Mouse (Mus musculus): ENCODE measurements around the gene Rgs6. TPM values are rescaled to one million over a fixed set of nuclear protein-coding genes. Genes with fewer than 3 reads are reported as not detected.

Rgs6 gene
- polyA plus RNA-seq, 1 experiment from 2014 or later: 1.2 TPM

DNA sequence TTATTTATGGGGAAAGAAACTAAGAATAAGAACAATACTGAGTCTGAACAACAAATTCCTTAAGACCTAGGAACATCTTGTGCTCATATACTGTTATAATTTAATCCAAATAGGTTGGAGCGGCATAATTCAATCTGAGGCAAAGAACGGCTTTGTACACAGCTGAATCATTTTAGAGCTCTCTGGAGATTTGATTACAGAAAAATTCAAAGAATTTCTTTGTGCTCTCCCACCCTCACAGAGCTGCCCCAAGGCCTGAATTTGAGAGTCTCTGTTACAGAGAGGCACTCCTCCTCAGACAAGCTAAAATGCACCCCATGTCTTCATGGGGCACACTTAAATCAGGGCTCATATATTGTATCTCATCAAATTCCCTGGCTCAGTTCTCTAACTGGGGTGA lies 332.1 kb downstream of the Rgs6 start:
- ATAC-seq: no peak
- Histone ChIP-seq H3K9ac (ENCODE audit: low read depth, low read length) (no peak overlapping the region), H3K9me3 (ENCODE audit: control insufficient read depth) (no peaks in the 10 kb centered on the region), H3K4me2 (replicated peaks; ENCODE audit: low read depth) (no peak overlapping the region), H3K4me3 (ENCODE audit: low read depth, low read length) (no peak overlapping the region), H3K27ac (ENCODE audit: low read depth, low read length) (no peak overlapping the region), H3K4me1 (replicated peaks; ENCODE audit: control insufficient read depth, insufficient read depth, low read length) (no peaks in the 10 kb centered on the region), H3K27me3 (replicated peaks; ENCODE audit: control insufficient read depth, insufficient read depth, low read length) (no peaks in the 10 kb centered on the region), H3K36me3 (ENCODE audit: control insufficient read depth, insufficient read depth) (no peaks in the 10 kb centered on the region)
- 54% methylated on average over 2 of the region's 2 CpGs for WGBS
- TF ChIP-seq CTCF (IDR thresholded peaks at IDR 0.05; ENCODE audit: low read depth): no peak

DNA sequence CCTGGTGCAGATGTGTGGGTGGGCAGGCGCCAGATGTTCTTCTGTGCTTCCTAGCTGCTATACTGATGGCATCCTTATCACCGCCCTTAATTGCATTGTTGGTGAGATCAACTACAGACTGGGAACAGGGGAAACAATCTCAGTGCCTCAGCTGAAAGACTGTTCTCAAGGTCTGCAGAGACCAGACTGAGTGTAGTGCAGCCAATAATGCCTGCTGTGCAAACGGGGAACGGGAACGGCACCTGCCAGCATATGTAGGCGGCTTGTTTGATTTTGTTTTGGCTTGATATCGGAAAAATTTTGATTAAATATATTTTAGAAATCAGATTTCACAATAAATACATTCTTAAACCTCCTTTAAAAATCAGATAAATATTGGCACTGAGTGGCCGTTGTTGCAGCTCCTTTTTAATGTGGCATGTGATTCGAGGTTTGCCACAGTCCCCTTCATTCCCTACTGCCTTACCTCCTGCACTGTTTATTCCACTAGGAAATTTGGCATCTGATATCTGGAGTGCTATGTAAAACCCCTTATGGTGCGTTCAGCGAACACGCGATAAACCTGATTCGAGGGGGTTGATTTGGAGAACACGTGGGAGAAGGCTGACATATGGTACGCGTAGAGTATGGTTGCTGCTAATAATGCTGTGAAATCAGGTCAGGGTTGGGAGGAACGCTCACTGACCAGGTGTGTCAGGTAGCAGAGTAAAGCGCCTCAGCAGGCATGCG lies 333.4 kb downstream of the Rgs6 start:
- Histone ChIP-seq H3K4me3 (ENCODE audit: low read depth, low read length) (no peak overlapping the region), H3K4me1 (replicated peaks; ENCODE audit: control insufficient read depth, insufficient read depth, low read length) (no peaks in the 10 kb centered on the region), H3K27ac (ENCODE audit: low read depth, low read length) (no peak overlapping the region), H3K9ac (ENCODE audit: low read depth, low read length) (no peak overlapping the region), H3K4me2 (replicated peaks; ENCODE audit: low read depth) (no peak overlapping the region), H3K9me3 (ENCODE audit: control insufficient read depth) (no peaks in the 10 kb centered on the region), H3K36me3 (ENCODE audit: control insufficient read depth, insufficient read depth) (no peaks in the 10 kb centered on the region), H3K27me3 (replicated peaks; ENCODE audit: control insufficient read depth, insufficient read depth, low read length) (no peaks in the 10 kb centered on the region)
- no peak for ATAC-seq
- no peak for TF ChIP-seq CTCF (IDR thresholded peaks at IDR 0.05; ENCODE audit: low read depth)
- 92% methylated on average over 20 of the region's 20 CpGs for WGBS

DNA sequence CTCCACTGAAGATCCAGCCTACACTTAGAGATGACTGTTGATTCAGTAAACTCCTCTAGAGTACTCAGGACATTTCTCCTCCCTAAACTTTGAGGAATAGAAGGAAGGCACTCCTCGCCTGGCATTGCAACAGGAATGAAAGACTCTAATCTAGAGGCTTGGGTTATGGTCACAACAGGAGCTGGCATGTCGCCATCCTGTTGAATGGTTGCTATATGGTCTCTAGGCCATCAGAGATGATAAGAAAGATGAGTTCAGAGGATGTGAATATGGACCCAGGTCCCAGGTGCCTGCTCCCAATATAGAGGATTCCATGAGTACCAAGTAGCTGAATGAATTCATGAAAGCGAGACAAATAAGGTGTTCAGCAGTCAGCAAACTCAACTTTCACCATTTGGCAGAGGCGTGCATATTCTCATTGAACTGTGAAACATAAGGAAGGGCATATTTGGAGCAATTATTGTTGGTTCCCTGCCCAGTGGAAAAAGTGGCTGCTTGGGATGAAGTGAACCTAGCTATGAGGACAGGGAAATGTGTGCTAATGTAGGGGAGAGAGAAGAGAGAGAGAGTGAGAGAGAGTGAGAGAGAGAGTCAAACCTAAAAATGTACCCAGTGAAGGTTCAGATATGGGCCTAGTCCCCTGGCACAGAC lies 334.9 kb downstream of the Rgs6 start:
- no peak overlapping the region for H3K27ac ChIP-seq (ENCODE audit: low read depth, low read length)
- 91% methylated on average over 4 of the region's 4 CpGs for WGBS
- no peak overlapping the region for H3K9ac ChIP-seq (ENCODE audit: low read depth, low read length)
- H3K4me1 ChIP-seq (replicated peaks; ENCODE audit: control insufficient read depth, insufficient read depth, low read length): no peaks in the 10 kb centered on the region
- H3K36me3 ChIP-seq (ENCODE audit: control insufficient read depth, insufficient read depth): no peaks in the 10 kb centered on the region
- no peak for ATAC-seq
- H3K9me3 ChIP-seq (ENCODE audit: control insufficient read depth): no peaks in the 10 kb centered on the region
- H3K4me3 ChIP-seq (ENCODE audit: low read depth, low read length): no peak overlapping the region
- H3K27me3 ChIP-seq (replicated peaks; ENCODE audit: control insufficient read depth, insufficient read depth, low read length): no peaks in the 10 kb centered on the region
- no peak for TF ChIP-seq CTCF (IDR thresholded peaks at IDR 0.05; ENCODE audit: low read depth)
- no peak overlapping the region for H3K4me2 ChIP-seq (replicated peaks; ENCODE audit: low read depth)

DNA sequence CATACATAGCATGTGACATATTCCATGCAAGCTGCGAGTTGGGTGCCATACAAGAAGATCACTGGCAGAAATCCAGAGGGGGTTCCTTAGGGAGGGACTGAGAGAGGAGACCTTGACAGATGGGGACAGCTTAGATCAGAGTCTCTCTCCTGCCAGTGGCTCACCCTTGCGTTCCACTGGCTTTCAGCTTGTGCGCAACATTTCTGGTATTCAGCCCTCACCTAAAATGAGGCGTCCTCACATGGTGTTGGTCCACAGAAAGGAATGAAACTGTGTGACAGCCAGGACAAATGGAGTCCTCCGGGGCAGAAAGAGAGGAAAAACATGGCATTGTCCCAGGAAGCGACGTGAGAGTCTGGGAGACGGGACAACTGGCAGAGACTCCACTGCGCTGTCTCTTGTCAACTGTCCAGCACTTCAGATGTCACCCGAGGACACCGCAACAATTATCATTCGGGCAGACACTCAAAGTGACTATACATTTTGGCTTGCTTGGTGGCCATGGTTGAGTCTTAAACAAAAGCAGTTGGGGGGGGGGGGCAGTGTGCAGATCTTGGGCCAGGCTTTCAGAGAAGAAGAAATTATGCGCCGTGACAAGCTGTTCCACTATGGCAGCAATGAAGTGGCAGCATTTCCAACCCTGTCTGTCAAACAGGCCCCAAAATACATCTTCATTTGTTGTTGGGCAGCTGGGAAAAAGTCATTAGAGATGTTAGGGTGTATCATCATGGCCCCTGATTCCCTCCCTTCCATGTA lies 344.8 kb downstream of the Rgs6 start:
- H3K4me3 ChIP-seq (ENCODE audit: low read depth, low read length): no peak overlapping the region
- H3K27ac ChIP-seq (ENCODE audit: low read depth, low read length): no peak overlapping the region
- TF ChIP-seq CTCF (IDR thresholded peaks at IDR 0.05; ENCODE audit: low read depth): no peak
- H3K27me3 ChIP-seq (replicated peaks; ENCODE audit: control insufficient read depth, insufficient read depth, low read length): no peaks in the 10 kb centered on the region
- H3K4me1 ChIP-seq (replicated peaks; ENCODE audit: control insufficient read depth, insufficient read depth, low read length): peaks cover 3% of the 10 kb centered on the region; the same call in 1 of the 2 replicates
- H3K9ac ChIP-seq (ENCODE audit: low read depth, low read length): no peak overlapping the region
- no peak overlapping the region; the same call in 1 of the 2 replicates for H3K4me2 ChIP-seq (replicated peaks; ENCODE audit: low read depth)
- no peaks in the 10 kb centered on the region for H3K36me3 ChIP-seq (ENCODE audit: control insufficient read depth, insufficient read depth)
- no peaks in the 10 kb centered on the region for H3K9me3 ChIP-seq (ENCODE audit: control insufficient read depth)
- 64% methylated on average over 14 of the region's 14 CpGs for WGBS
- ATAC-seq: no peak

DNA sequence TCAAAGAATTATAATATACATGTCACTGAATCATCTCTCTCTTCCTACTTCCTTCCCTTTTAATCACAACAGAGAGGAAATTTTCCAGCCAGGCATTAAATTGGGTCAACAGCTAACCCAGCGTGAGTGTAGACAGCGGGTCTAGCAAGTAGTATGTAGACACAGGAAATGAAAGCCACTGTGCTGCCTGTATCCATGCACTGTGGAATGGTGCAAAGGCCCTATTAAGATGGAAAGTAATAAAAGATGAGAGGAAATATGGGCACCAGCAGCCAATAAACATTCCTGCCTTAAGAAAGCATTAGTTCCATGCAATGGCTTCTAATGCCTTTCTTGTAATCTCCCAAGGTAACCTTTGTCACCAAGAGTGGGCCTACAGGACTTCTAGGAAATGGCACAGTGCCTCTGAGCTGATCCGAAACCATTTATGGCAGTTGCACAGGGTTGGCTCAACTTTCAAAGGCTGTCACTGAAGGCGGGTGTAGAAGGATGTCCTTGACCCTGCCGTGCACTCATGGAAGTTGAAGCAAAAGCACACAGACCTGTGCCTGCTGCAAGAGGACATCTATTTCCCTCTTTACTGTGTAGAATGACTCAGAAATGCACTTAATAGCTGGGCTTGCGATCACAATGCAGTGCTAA lies 347.1 kb downstream of the Rgs6 start:
- peak; percentile 91 for ATAC-seq
- TF ChIP-seq CTCF (IDR thresholded peaks at IDR 0.05; ENCODE audit: low read depth): no peak
- no peaks in the 10 kb centered on the region for H3K36me3 ChIP-seq (ENCODE audit: control insufficient read depth, insufficient read depth)
- H3K27me3 ChIP-seq (replicated peaks; ENCODE audit: control insufficient read depth, insufficient read depth, low read length): no peaks in the 10 kb centered on the region
- peaks cover 3% of the 10 kb centered on the region; the same call in 1 of the 2 replicates for H3K4me1 ChIP-seq (replicated peaks; ENCODE audit: control insufficient read depth, insufficient read depth, low read length)
- H3K4me3 ChIP-seq (ENCODE audit: low read depth, low read length): no peak overlapping the region
- H3K27ac ChIP-seq (ENCODE audit: low read depth, low read length): no peak overlapping the region
- H3K4me2 ChIP-seq (replicated peaks; ENCODE audit: low read depth): no peak overlapping the region
- H3K9ac ChIP-seq (ENCODE audit: low read depth, low read length): no peak overlapping the region
- H3K9me3 ChIP-seq (ENCODE audit: control insufficient read depth): no peaks in the 10 kb centered on the region
- 35% methylated on average over 6 of the region's 6 CpGs for WGBS

DNA sequence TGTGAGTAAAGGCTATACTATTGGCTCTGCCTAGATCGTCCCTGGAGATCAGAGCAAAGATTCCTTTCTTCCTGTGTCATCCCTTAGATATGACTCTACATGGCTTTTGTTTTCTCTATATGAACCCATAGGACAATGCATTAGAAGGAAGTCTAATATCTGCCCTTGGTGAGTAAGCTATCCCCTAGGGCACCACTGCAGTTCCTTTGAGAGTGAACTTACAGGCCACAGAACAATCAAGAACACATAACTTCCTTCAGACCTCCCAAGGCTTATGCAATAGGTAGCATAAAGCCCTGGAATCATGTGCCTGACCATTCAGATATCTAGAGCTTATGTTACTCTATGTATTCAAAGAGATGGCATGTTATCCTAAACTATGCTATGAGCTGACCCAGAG lies 347.7 kb downstream of the Rgs6 start:
- H3K36me3 ChIP-seq (ENCODE audit: control insufficient read depth, insufficient read depth): no peaks in the 10 kb centered on the region
- peak overlapping the region; percentile 28; the same call in 1 of the 2 replicates for H3K27ac ChIP-seq (ENCODE audit: low read depth, low read length)
- TF ChIP-seq CTCF (IDR thresholded peaks at IDR 0.05; ENCODE audit: low read depth): no peak
- peak; percentile 28; the same call in 1 of the 2 replicates for ATAC-seq
- H3K9ac ChIP-seq (ENCODE audit: low read depth, low read length): no peak overlapping the region
- no peak overlapping the region for H3K4me3 ChIP-seq (ENCODE audit: low read depth, low read length)
- WGBS: 29% methylated on average over 1 of the region's 1 CpGs
- H3K27me3 ChIP-seq (replicated peaks; ENCODE audit: control insufficient read depth, insufficient read depth, low read length): no peaks in the 10 kb centered on the region
- H3K4me2 ChIP-seq (replicated peaks; ENCODE audit: low read depth): no peak overlapping the region
- H3K4me1 ChIP-seq (replicated peaks; ENCODE audit: control insufficient read depth, insufficient read depth, low read length): peaks cover 3% of the 10 kb centered on the region; the same call in 1 of the 2 replicates
- H3K9me3 ChIP-seq (ENCODE audit: control insufficient read depth): no peaks in the 10 kb centered on the region
